Mouse (Mus musculus) heart, embryonic 15.5 days (tissue): ENCODE results near the gene Pip4k2a. TPM values are rescaled to one million over a fixed set of nuclear protein-coding genes. Genes with fewer than 3 reads are reported as not detected.

Source experiments
- ATAC-seq: fragments of 200-750 bp; cut with Nextera tagmentation; replicated peaks from 2 replicates; pipeline ENCODE4 v1.8.0; 2017; ENCODE audit warnings: low read depth, moderate TSS enrichment; ENCODE audit not compliant: insufficient number of reproducible peaks, insufficient read depth, low FRiP score
- H3K27ac ChIP-seq: fragments of 300-500 bp; sonication (generic); 2 replicates; pipeline ENCODE4 v1.5.1; 2015; ENCODE audit warnings: mild to moderate bottlenecking, inconsistent platforms
- H3K27me3 ChIP-seq: fragments of 300-500 bp; sonication (generic); 2 replicates; pipeline ENCODE4 v1.6.1; 2015; ENCODE audit warnings: inconsistent platforms
- H3K36me3 ChIP-seq: fragments of 300-500 bp; sonication (generic); 2 replicates; pipeline ENCODE4 v1.6.1; 2015; ENCODE audit warnings: mild to moderate bottlenecking, inconsistent platforms
- H3K4me1 ChIP-seq: fragments of 300-500 bp; sonication (generic); replicated peaks from 2 replicates; pipeline ENCODE4 v1.6.1; 2015; ENCODE audit warnings: inconsistent platforms
- H3K4me2 ChIP-seq: fragments of 300-500 bp; sonication (generic); 2 replicates; pipeline ENCODE4 v1.6.1; 2015; ENCODE audit warnings: inconsistent platforms, mild to moderate bottlenecking, moderate library complexity
- H3K4me3 ChIP-seq: fragments of 300-500 bp; sonication (generic); 2 replicates; pipeline ENCODE4 v1.5.1; 2015; ENCODE audit warnings: mild to moderate bottlenecking, inconsistent platforms
- H3K9ac ChIP-seq: fragments of 300-500 bp; sonication (generic); 2 replicates; pipeline ENCODE4 v1.6.1; 2015; ENCODE audit warnings: mild to moderate bottlenecking, inconsistent platforms
- H3K9me3 ChIP-seq: fragments of 300-500 bp; sonication (generic); replicated peaks from 2 replicates; pipeline ENCODE4 v1.6.1; 2016; ENCODE audit warnings: inconsistent platforms
- WGBS: fragments of 180-500 bp; shearing (Covaris S2); methylation state at CpG from one replicate; pipeline ENCODE4 v1.1.7; 2015; ENCODE audit warnings: mixed read lengths; 5-methylcytosine and 5-hydroxymethylcytosine counted together
- polyA plus RNA-seq: library from polyadenylated mRNA; unstranded; fragments of >200 nt; fragmentation: Nextera tagmentation; extraction: Ambion mirVana; gene quantifications from 2 replicates; pipeline ENCODE4 v1.2.1, GENCODE M21; 2015

The Pip4k2a gene
- polyA plus RNA-seq, 1 experiment from 2014 or later, result 6.1 TPM

DNA sequence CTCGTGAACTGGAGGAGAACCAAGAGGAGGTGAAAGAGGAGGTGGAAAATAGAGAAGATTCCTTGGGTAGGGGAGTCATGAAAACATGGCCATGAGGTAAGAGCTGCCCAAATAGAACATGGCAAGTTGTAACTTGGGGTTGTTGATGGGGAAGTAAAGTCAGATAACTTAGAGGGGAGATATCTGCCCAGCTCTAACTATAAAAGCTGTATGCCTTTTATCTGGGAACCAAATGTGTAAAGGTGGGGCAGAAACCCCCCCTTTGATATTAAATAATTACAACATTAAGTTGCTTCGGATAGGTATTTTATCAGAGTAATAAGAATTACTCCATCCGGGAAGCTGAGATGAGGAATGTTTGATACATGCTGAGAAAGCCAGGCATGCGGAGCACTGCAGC, 18.9 kb downstream of the Pip4k2a start:
- WGBS, result 69% methylated on average over 4 of the region's 4 CpGs

DNA sequence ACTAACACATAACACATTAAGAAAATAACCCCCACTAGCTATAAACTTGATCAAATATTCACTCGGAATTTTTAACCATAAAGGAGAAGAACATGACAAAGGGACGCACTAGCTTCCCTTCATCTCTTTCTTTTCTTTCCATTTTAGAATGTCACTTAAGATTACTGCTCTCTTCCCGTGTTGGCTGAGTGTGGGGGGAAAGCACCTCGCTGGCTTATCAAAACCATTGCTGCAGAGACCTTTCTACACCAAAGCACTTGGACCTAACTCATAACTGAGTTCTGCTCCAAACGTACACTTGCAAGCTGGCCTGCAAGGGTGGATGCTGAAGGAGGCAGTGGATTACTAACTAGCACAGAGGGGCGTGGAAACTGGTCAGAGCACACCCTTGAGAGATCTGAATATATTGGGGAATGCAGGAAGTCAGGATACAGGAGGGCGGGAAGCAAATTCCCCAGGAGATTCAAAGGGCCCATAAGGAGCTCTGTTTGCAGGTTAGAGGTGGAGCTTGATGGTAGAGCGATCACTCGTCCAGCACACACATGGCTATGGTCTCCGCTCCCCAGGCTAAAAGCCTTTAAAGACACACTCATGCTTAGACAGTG, 20.6 kb downstream of the Pip4k2a start:
- ATAC-seq, result no peak
- H3K4me1 ChIP-seq, result peaks cover 13% of the 10 kb centered on the region
- 61% methylated on average over 10 of the region's 10 CpGs for WGBS
- no peak overlapping the region for H3K27ac ChIP-seq
- H3K9me3 ChIP-seq, result peaks cover 7% of the 10 kb centered on the region
- no peak overlapping the region for H3K4me3 ChIP-seq
- H3K36me3 ChIP-seq, result no peaks in the 10 kb centered on the region; the same call in 1 of the 2 replicates
- no peaks in the 10 kb centered on the region for H3K27me3 ChIP-seq
- H3K4me2 ChIP-seq, result no peak overlapping the region
- H3K9ac ChIP-seq, result no peak overlapping the region

More for the DNA sequence above, 18.9 kb downstream of the Pip4k2a start:
- H3K27me3 ChIP-seq, result no peaks in the 10 kb centered on the region
- no peak for ATAC-seq
- H3K4me1 ChIP-seq, result peaks cover 13% of the 10 kb centered on the region
- H3K9me3 ChIP-seq, result no peaks in the 10 kb centered on the region
- H3K36me3 ChIP-seq, result no peaks in the 10 kb centered on the region
- H3K27ac ChIP-seq, result no peak overlapping the region
- no peak overlapping the region for H3K4me2 ChIP-seq
- H3K9ac ChIP-seq, result no peak overlapping the region
- no peak overlapping the region for H3K4me3 ChIP-seq

DNA sequence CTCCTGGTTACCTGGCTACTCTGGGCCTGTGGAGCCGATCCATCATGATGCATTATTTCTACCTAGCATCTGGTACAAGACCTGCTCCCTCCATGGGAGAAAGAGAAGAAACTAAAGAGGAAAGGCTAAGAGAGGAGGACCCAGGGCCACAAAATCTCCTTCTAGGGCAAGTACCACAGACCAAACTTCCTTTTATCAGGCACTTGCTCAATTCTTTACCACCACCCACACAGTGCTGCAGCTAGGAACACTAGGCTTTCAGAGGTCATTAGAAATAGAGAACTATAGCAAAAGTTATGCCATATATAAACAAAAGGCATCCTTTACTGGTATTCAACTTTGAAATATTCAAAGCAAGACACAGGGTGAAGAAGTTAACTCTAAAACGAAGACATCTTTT, 21.8 kb downstream of the Pip4k2a start:
- Histone ChIP-seq H3K4me1 (peaks cover 13% of the 10 kb centered on the region), H3K9me3 (peaks cover 7% of the 10 kb centered on the region), H3K27me3 (no peaks in the 10 kb centered on the region), H3K9ac (no peak overlapping the region), H3K4me3 (no peak overlapping the region), H3K4me2 (no peak overlapping the region), H3K27ac (no peak overlapping the region), H3K36me3 (no peaks in the 10 kb centered on the region; the same call in 1 of the 2 replicates)
- no peak for ATAC-seq
- WGBS, result 83% methylated on average over 2 of the region's 2 CpGs

DNA sequence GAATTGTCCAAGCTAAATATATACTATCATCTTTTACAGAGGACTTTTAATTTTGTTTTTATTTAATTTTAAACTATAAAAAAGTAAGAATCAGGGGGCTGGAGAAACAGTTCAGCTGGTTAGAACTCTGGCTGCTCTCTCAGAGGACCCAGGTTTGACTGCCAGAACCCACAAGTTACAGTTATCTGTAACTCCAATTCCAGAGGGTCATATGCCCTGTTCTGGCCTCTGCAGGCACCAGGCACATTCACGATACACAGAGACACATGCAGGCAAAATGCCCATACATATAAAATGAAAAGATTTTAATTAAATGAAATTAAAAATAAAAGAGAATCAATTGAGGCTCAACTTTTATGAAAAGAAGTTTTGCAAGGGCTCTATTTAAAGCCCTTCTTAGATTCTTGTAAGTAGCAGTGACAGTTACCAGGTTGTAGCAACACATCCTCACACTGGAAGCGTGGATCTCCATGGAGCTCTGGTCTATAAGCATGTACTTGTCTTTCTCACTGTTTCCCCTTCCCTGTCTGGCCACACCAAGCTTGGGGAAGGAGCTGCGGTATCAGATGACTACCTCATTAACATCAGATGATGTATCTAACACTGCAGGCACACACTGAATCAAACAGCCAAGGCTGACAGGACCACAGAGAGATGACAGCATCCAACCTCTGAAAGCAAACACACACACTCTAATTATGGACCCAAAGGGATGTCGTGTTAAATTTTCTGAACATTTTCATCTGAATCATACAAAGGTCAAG, 22.9 kb downstream of the Pip4k2a start:
- no peaks in the 10 kb centered on the region for H3K27me3 ChIP-seq
- H3K27ac ChIP-seq, result no peak overlapping the region
- no peak for ATAC-seq
- 54% methylated on average over 4 of the region's 4 CpGs for WGBS
- H3K36me3 ChIP-seq, result no peaks in the 10 kb centered on the region; the same call in 1 of the 2 replicates
- no peak overlapping the region for H3K9ac ChIP-seq
- H3K4me1 ChIP-seq, result peaks cover 19% of the 10 kb centered on the region
- no peak overlapping the region for H3K4me2 ChIP-seq
- peaks cover 7% of the 10 kb centered on the region for H3K9me3 ChIP-seq
- no peak overlapping the region for H3K4me3 ChIP-seq

DNA sequence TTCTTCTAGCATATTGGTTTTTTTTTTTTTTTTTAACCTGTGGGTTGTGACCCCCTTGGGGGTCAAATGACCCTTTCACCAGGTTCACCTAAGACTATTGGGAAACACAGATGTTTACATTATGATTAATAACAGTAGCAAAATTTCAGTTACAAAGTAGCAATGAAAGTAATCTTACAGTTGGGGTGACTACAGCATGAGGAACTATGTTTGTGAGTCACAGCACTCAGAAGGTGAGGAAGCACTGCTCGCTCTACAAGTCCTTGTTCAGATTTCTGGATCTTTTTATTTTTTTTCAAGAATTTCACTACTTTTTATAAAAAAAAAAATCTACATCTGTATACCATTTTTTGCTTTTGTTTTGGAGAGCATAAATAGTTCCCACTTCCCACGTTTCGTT, 26.4 kb downstream of the Pip4k2a start:
- 80% methylated on average over 3 of the region's 3 CpGs for WGBS
- H3K4me1 ChIP-seq, result peaks cover 27% of the 10 kb centered on the region
- no peak for ATAC-seq
- no peak overlapping the region for H3K4me2 ChIP-seq
- H3K4me3 ChIP-seq, result no peak overlapping the region
- H3K27ac ChIP-seq, result no peak overlapping the region
- no peaks in the 10 kb centered on the region; the same call in 1 of the 2 replicates for H3K36me3 ChIP-seq
- H3K27me3 ChIP-seq, result no peaks in the 10 kb centered on the region
- H3K9me3 ChIP-seq, result peaks cover 7% of the 10 kb centered on the region
- no peak overlapping the region for H3K9ac ChIP-seq

DNA sequence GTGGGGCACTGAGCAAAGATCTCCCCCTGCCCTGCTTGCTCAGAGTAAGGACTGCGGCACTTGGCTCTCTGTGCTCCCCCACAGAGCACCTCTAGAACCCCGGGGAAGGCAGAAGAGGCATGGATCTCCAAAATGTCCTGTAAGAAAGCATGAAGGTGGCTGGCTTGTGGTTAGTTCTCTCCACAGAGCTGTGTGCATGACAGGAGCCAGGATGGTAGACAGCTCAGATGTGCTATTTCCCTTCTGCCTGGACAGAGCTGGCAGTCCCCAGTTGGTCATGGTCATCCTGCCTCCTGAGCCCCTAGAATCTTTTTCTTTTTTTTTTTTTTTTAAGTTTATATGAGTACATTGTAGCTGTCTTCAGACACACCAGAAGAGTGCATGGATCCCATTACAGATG, 27.5 kb downstream of the Pip4k2a start:
- no peaks in the 10 kb centered on the region for H3K27me3 ChIP-seq
- no peak overlapping the region for H3K27ac ChIP-seq
- peaks cover 26% of the 10 kb centered on the region for H3K4me1 ChIP-seq
- peaks cover 6% of the 10 kb centered on the region for H3K36me3 ChIP-seq
- no peak for ATAC-seq
- H3K9ac ChIP-seq, result no peak overlapping the region
- no peak overlapping the region for H3K4me2 ChIP-seq
- peaks cover 7% of the 10 kb centered on the region for H3K9me3 ChIP-seq
- WGBS, result 71% methylated on average over 2 of the region's 2 CpGs
- no peak overlapping the region for H3K4me3 ChIP-seq

DNA sequence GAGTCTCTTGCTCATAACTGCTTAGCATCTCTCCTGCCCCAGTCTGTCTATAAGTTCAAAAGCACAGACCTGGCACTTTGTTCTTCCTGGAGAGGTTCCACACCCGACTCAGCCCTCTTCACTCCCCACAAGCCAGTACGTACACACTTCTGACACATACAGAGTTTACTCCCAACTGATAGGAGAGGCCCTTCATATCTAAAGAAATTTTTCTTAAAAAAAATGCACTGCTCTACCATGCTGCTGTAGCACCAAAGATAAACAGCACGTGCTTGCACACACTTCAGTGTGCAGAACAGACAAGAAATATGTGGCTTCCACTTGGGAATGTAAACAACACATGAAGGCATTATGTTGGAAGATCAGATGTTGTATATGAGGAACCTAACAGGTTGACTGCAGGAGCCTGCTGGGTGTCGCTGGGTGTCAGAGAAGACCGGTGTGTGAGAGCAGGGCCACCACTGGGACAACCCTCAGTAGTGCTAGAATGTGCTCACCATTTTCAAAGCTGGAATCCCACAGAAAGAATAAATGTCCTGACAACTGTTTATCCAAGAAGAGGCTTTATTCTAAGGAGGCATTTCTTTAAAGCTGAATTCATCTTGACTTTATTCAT, 28.8 kb downstream of the Pip4k2a start:
- Histone ChIP-seq H3K27ac (no peak overlapping the region), H3K4me1 (peaks cover 19% of the 10 kb centered on the region; the same call in 1 of the 2 replicates), H3K9ac (no peak overlapping the region), H3K27me3 (no peaks in the 10 kb centered on the region), H3K9me3 (peaks cover 7% of the 10 kb centered on the region), H3K36me3 (peaks cover 6% of the 10 kb centered on the region), H3K4me2 (no peak overlapping the region), H3K4me3 (no peak overlapping the region)
- ATAC-seq, result no peak
- 47% methylated on average over 5 of the region's 5 CpGs for WGBS

DNA sequence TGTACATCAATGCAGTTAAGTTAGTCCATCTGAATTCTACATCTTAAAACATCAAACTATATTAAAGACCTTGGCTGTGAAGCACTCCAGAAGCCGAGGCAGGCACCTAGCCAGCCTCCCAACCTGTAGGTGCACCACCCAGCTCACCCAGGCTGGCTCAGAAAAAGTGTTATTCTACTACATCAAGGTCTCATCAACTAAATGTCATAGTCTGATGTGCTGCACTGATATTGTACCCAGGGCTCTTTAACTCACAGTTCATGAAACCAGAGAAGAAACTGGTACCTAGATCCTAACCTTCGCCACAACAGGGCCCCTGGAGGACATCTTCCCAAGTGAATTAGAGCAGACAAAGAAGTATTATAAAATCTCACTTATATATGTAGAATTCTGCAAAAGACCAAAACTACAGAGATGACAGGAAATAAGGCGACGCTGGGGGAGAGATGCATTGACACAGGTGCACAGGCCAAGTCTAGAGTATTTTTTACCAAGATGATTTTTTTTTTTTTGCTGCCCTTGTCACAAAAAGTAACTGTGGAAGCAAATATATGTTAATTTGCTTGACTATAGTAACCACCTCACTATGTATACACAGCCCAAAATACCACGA, 30.4 kb downstream of the Pip4k2a start:
- 0 out of 2 replicates have a peak, but pooled peaks cover under 1% of the 10 kb centered on the region for H3K9me3 ChIP-seq
- WGBS, result 88% methylated on average over 5 of the region's 5 CpGs
- no peak overlapping the region for H3K27ac ChIP-seq
- H3K36me3 ChIP-seq, result peaks cover 6% of the 10 kb centered on the region
- H3K4me2 ChIP-seq, result no peak overlapping the region
- H3K4me1 ChIP-seq, result peaks cover 19% of the 10 kb centered on the region; the same call in 1 of the 2 replicates
- no peak overlapping the region for H3K4me3 ChIP-seq
- no peak overlapping the region for H3K9ac ChIP-seq
- no peak for ATAC-seq
- H3K27me3 ChIP-seq, result no peaks in the 10 kb centered on the region

DNA sequence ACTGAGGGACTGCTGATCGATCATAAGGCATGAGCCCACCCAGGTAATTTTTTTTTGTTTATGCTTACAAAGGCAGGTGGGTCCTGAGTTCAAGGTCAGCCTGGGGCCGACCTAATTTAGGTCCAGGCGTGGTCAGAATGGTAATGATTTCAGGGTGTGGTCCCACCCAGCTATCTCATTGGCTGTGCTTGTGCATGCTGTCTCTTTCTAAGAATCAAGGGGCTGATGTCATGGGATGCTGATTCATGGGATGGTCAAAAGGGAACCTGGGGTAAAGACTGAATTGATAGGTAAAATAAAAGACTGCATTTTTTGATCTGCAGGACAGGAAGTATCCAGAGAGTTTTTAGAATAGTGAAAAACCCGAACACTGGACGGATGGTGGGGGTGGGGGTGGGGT, 31.4 kb downstream of the Pip4k2a start:
- H3K9ac ChIP-seq, result no peak overlapping the region
- no peak overlapping the region for H3K4me3 ChIP-seq
- H3K27me3 ChIP-seq, result no peaks in the 10 kb centered on the region
- no peak overlapping the region for H3K4me2 ChIP-seq
- peaks cover 19% of the 10 kb centered on the region; the same call in 1 of the 2 replicates for H3K4me1 ChIP-seq
- H3K36me3 ChIP-seq, result peaks cover 6% of the 10 kb centered on the region; the same call in 1 of the 2 replicates
- no peaks in the 10 kb centered on the region for H3K9me3 ChIP-seq
- no peak for ATAC-seq
- WGBS, result 91% methylated on average over 5 of the region's 5 CpGs
- no peak overlapping the region for H3K27ac ChIP-seq

DNA sequence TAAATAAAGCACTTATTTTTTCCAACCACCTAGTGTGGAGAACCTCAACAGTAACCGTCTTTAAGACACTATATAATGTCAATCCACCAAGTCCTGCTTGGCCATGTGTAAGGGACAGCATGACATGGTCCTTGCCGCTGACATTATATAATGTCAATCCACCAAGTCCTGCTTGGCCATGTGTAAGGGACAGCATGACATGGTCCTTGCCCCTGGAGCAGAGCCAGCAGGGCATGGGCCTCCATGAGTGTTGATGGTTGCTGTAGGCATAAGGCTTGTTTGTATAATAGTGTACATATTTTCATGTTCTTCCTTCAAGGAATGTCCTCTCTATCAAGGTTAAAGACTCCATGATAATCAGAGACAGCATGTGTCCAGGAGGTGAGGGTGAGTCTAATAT, 32.0 kb downstream of the Pip4k2a start:
- ATAC-seq, result no peak
- Histone ChIP-seq H3K27me3 (no peaks in the 10 kb centered on the region), H3K36me3 (peaks cover 6% of the 10 kb centered on the region; the same call in 1 of the 2 replicates), H3K4me1 (peaks cover 21% of the 10 kb centered on the region), H3K4me2 (no peak overlapping the region), H3K27ac (no peak overlapping the region), H3K9me3 (no peaks in the 10 kb centered on the region), H3K4me3 (no peak overlapping the region), H3K9ac (no peak overlapping the region)
- WGBS, result 93% methylated on average over 2 of the region's 2 CpGs

DNA sequence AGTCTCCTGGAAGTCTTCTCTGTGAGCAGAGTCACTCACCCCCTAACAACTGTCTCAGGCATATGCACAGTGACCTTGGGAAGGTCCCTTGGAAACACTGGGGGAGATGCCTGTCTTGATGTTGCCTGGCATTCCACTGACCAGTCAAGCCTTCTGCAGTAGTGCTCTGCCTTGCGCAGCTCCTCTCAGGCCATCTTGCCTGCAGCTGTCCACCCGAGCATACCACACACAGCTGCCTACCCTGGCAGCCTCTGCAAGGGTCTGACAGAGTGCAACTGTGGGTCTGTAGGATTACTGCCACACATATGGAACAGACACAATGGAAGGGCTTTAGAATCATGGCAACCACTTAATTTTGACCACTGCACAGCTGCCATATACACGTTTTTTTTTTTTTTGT, 32.8 kb downstream of the Pip4k2a start:
- Histone ChIP-seq H3K4me2 (no peak overlapping the region), H3K9me3 (no peaks in the 10 kb centered on the region), H3K27ac (no peak overlapping the region), H3K27me3 (no peaks in the 10 kb centered on the region), H3K4me3 (no peak overlapping the region), H3K9ac (no peak overlapping the region), H3K4me1 (peaks cover 25% of the 10 kb centered on the region), H3K36me3 (peaks cover 6% of the 10 kb centered on the region; the same call in 1 of the 2 replicates)
- ATAC-seq, result no peak
- 76% methylated on average over 3 of the region's 3 CpGs for WGBS
